Mouse (Mus musculus): ENCODE results near the gene Sgpl1. TPM values are rescaled to one million over a fixed set of nuclear protein-coding genes. Genes with fewer than 3 reads are reported as not detected.
"Not testable (repeated sequence)": the region's sequence is repeated elsewhere in the genome, so short reads cannot be mapped to it uniquely, and the experiment has no call there.

The Sgpl1 gene
- polyA plus RNA-seq, 1 experiment from 2014 or later = 64.5 TPM

GRCm38 (mm10) chr10:61128701-61129365 is 18.7 kb downstream of the Sgpl1 start:
- Histone ChIP-seq H3K4me3 (replicated peaks; ENCODE audit: low read depth, low read length) (no peak overlapping the region), H3K36me3 (ENCODE audit: control insufficient read depth, insufficient read depth, low read length) (no peaks in the 10 kb centered on the region), H3K4me1 (ENCODE audit: control insufficient read depth, insufficient read depth, low read length) (no peaks in the 10 kb centered on the region), H3K4me2 (ENCODE audit: low read length) (no peak overlapping the region), H3K9ac (replicated peaks; ENCODE audit: low read length) (no peak overlapping the region), H3K9me3 (ENCODE audit: control insufficient read depth, low read length) (no peaks in the 10 kb centered on the region), H3K27ac (replicated peaks; ENCODE audit: low read depth, low read length) (no peak overlapping the region), H3K27me3 (ENCODE audit: control insufficient read depth, insufficient read depth, low read length) (no peaks in the 10 kb centered on the region)
- WGBS = 90% methylated on average over 1 of the region's 1 CpGs
- no peak for DNase-seq
- ATAC-seq (ENCODE audit: low FRiP score, low TSS enrichment) = no peak

- H3K4me2 ChIP-seq (ENCODE audit: low read length) = no peak overlapping the region
- no peak for ATAC-seq (ENCODE audit: low FRiP score, low TSS enrichment)
- 83% methylated on average over 2 of the region's 2 CpGs for WGBS
Measured at GRCm38 (mm10) chr10:61124462-61124861, 23.0 kb downstream of the Sgpl1 start.

GRCm38 (mm10) chr10:61123276-61123913 is 24.1 kb downstream of the Sgpl1 start:
- Histone ChIP-seq H3K27me3 (ENCODE audit: control insufficient read depth, insufficient read depth, low read length) (no peaks in the 10 kb centered on the region), H3K9me3 (ENCODE audit: control insufficient read depth, low read length) (no peaks in the 10 kb centered on the region), H3K27ac (replicated peaks; ENCODE audit: low read depth, low read length) (no peak overlapping the region), H3K4me1 (ENCODE audit: control insufficient read depth, insufficient read depth, low read length) (no peaks in the 10 kb centered on the region), H3K4me3 (replicated peaks; ENCODE audit: low read depth, low read length) (no peak overlapping the region), H3K4me2 (ENCODE audit: low read length) (no peak overlapping the region), H3K36me3 (ENCODE audit: control insufficient read depth, insufficient read depth, low read length) (peaks cover 27% of the 10 kb centered on the region), H3K9ac (replicated peaks; ENCODE audit: low read length) (no peak overlapping the region)
- 93% methylated on average over 3 of the region's 3 CpGs for WGBS
- DNase-seq (no peak), ATAC-seq (ENCODE audit: low FRiP score, low TSS enrichment) (no peak)

More at GRCm38 (mm10) chr10:61124462-61124861, 23.0 kb downstream of the Sgpl1 start:
- Histone ChIP-seq H3K27ac (replicated peaks; ENCODE audit: low read depth, low read length) (no peak overlapping the region), H3K4me3 (replicated peaks; ENCODE audit: low read depth, low read length) (no peak overlapping the region), H3K36me3 (ENCODE audit: control insufficient read depth, insufficient read depth, low read length) (peaks cover 24% of the 10 kb centered on the region), H3K4me1 (ENCODE audit: control insufficient read depth, insufficient read depth, low read length) (no peaks in the 10 kb centered on the region), H3K27me3 (ENCODE audit: control insufficient read depth, insufficient read depth, low read length) (no peaks in the 10 kb centered on the region), H3K9ac (replicated peaks; ENCODE audit: low read length) (no peak overlapping the region), H3K9me3 (ENCODE audit: control insufficient read depth, low read length) (no peaks in the 10 kb centered on the region)
- DNase-seq = no peak

DNA sequence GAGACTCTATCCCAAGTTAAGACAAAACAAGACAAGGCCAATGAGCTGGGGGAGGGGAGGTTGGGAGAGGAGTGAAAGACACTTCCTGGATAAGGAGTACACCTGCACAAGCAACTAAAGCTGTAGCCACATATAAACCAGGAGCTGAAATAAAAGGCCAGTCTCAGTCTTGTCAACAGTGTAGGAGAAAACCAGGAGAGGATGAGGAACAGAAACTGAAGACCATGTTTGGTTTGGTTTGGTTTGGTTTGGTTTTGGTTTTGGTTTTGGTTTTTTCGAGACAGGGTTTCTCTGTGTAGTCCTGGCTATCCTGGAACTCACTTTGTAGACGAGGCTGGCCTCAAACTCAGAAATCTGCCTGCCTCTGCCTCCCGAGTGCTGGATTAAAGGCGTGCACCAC is 25.8 kb downstream of the Sgpl1 start:
- not testable (repeated sequence) for H3K27ac ChIP-seq (replicated peaks; ENCODE audit: low read depth, low read length); H3K4me3 ChIP-seq (replicated peaks; ENCODE audit: low read depth, low read length); H3K4me2 ChIP-seq (ENCODE audit: low read length); H3K9ac ChIP-seq (replicated peaks; ENCODE audit: low read length); DNase-seq; H3K4me1 ChIP-seq (ENCODE audit: control insufficient read depth, insufficient read depth, low read length); ATAC-seq (ENCODE audit: low FRiP score, low TSS enrichment); H3K9me3 ChIP-seq (ENCODE audit: control insufficient read depth, low read length); H3K27me3 ChIP-seq (ENCODE audit: control insufficient read depth, insufficient read depth, low read length)
- WGBS = over 99% methylated on average over 4 of the region's 4 CpGs
- H3K36me3 ChIP-seq (ENCODE audit: control insufficient read depth, insufficient read depth, low read length) = peaks cover 32% of the 10 kb centered on the region

DNA sequence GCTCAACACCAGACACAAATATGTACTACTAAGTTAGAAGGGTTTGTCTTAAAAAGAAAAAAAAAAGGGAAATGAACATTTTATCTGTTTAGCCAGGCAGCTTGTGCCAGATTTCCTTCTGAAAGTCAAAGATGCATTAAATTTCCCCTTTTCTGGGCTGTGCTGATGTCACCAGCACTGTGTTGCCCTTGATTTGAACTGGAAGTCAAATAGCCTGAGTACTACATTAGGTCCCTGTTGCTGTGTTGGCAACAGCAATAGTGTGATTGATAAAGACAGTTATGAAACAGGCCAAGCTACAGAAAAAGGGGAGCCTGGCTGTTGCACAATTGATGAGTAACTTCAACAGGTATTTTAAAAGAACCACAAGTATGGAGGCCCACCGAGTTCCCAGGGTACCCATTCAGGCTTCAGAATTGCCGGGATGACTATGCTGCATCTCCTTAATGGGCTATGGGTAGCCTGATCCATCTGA is 33.2 kb downstream of the Sgpl1 start:
- Histone ChIP-seq H3K9ac (replicated peaks; ENCODE audit: low read length) (no peak overlapping the region), H3K4me2 (ENCODE audit: low read length) (no peak overlapping the region), H3K36me3 (ENCODE audit: control insufficient read depth, insufficient read depth, low read length) (peaks cover 52% of the 10 kb centered on the region), H3K4me3 (replicated peaks; ENCODE audit: low read depth, low read length) (no peak overlapping the region), H3K9me3 (ENCODE audit: control insufficient read depth, low read length) (no peaks in the 10 kb centered on the region), H3K27ac (replicated peaks; ENCODE audit: low read depth, low read length) (no peak overlapping the region), H3K4me1 (ENCODE audit: control insufficient read depth, insufficient read depth, low read length) (no peaks in the 10 kb centered on the region), H3K27me3 (ENCODE audit: control insufficient read depth, insufficient read depth, low read length) (no peaks in the 10 kb centered on the region)
- DNase-seq (no peak), ATAC-seq (ENCODE audit: low FRiP score, low TSS enrichment) (no peak)
- 95% methylated on average over 2 of the region's 2 CpGs for WGBS

- Histone ChIP-seq H3K27ac (replicated peaks; ENCODE audit: low read depth, low read length) (no peak overlapping the region), H3K4me3 (replicated peaks; ENCODE audit: low read depth, low read length) (no peak overlapping the region), H3K9ac (replicated peaks; ENCODE audit: low read length) (no peak overlapping the region), H3K36me3 (ENCODE audit: control insufficient read depth, insufficient read depth, low read length) (peaks cover 94% of the 10 kb centered on the region), H3K4me2 (ENCODE audit: low read length) (no peak overlapping the region), H3K27me3 (ENCODE audit: control insufficient read depth, insufficient read depth, low read length) (no peaks in the 10 kb centered on the region), H3K9me3 (ENCODE audit: control insufficient read depth, low read length) (no peaks in the 10 kb centered on the region), H3K4me1 (ENCODE audit: control insufficient read depth, insufficient read depth, low read length) (no peaks in the 10 kb centered on the region)
- WGBS = 91% methylated on average over 3 of the region's 3 CpGs
- ATAC-seq (ENCODE audit: low FRiP score, low TSS enrichment) (no peak), DNase-seq (no peak)
Measured at GRCm38 (mm10) chr10:61103564-61104114, 43.9 kb downstream of the Sgpl1 start.

DNA sequence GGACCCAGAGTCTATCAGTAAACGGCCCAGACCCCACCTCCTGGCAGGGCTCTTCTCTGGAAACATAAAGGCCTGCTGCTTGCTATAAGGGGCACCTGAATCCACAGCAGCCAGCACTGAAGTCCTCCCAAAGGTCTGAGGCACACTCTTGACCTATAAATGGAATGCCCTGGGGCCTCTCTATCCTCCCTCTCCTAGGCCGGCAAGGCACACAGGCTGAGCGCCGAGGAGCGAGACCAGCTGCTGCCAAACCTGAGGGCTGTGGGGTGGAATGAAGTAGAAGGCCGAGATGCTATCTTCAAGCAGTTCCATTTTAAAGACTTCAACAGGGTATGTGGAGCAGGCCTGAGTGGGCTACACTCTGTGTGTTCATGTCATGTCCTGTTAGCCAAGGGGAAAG is 55.6 kb downstream of the Sgpl1 start:
- no peak for ATAC-seq (ENCODE audit: low FRiP score, low TSS enrichment)
- Histone ChIP-seq H3K9me3 (ENCODE audit: control insufficient read depth, low read length) (no peaks in the 10 kb centered on the region), H3K4me1 (ENCODE audit: control insufficient read depth, insufficient read depth, low read length) (peaks cover 10% of the 10 kb centered on the region), H3K36me3 (ENCODE audit: control insufficient read depth, insufficient read depth, low read length) (peaks cover 4% of the 10 kb centered on the region), H3K4me3 (replicated peaks; ENCODE audit: low read depth, low read length) (no peak overlapping the region), H3K27ac (replicated peaks; ENCODE audit: low read depth, low read length) (no peak overlapping the region), H3K27me3 (ENCODE audit: control insufficient read depth, insufficient read depth, low read length) (no peaks in the 10 kb centered on the region), H3K4me2 (ENCODE audit: low read length) (no peak overlapping the region), H3K9ac (replicated peaks; ENCODE audit: low read length) (no peak overlapping the region)
- 79% methylated on average over 6 of the region's 6 CpGs for WGBS
- DNase-seq = no peak

- ATAC-seq (ENCODE audit: low FRiP score, low TSS enrichment) (peak; percentile 66), DNase-seq (peak; percentile 71)
- 10% methylated on average over 33 of the region's 33 CpGs for WGBS
- H3K4me1 ChIP-seq (ENCODE audit: control insufficient read depth, insufficient read depth, low read length) = peaks cover 16% of the 10 kb centered on the region
- no peaks in the 10 kb centered on the region for H3K27me3 ChIP-seq (ENCODE audit: control insufficient read depth, insufficient read depth, low read length)
- H3K9ac ChIP-seq (replicated peaks; ENCODE audit: low read length) = peak within 1 kb of the TSS; percentile 58
- H3K9me3 ChIP-seq (ENCODE audit: control insufficient read depth, low read length) = no peaks in the 10 kb centered on the region
- peak within 1 kb of the TSS; percentile 30 for H3K4me3 ChIP-seq (replicated peaks; ENCODE audit: low read depth, low read length)
- H3K27ac ChIP-seq (replicated peaks; ENCODE audit: low read depth, low read length) = peak within 1 kb of the TSS; percentile 37; the same call in 1 of the 2 replicates
- H3K4me2 ChIP-seq (ENCODE audit: low read length) = peak within 1 kb of the TSS; percentile 65
- no peaks in the 10 kb centered on the region for H3K36me3 ChIP-seq (ENCODE audit: control insufficient read depth, insufficient read depth, low read length)
Measured at GRCm38 (mm10) chr10:61089170-61090142, 58.0 kb downstream of the Sgpl1 start, which contains the start of gene Pcbd1. TSS of gene Pcbd1 (plus strand) at chr10:61089331.

Data from midbrain, embryonic 14.5 days (tissue).